9 mouse cellular contexts compared by ENCODE assay signal in genomic region chr3:55151656-55152433, GRCm38 (mm10). TPM values are rescaled to one million over a fixed set of nuclear protein-coding genes. Genes with fewer than 3 reads are reported as not detected.
A peak's percentile ranks its signal among the peaks of the same experiment; 100 is the strongest.
DNase-seq lines count a peak whose midpoint lies in the region; ATAC-seq and TF ChIP-seq lines count a peak whose summit lies in the region.
"Had no signal": no experiment of that assay in that cellular context is flagged by ENCODE, and none has a peak within 500 bp of the region (broad histone marks: within the 10 kb centered on the region; RNA-seq: fewer than 3 reads in every experiment).

No protein-coding gene starts in this region.

- H3K27me3 ChIP-seq in MEL (ENCODE audit: control insufficient read depth in 1 of 2, insufficient read depth in 2 of 2, low read length in 2 of 2) = no peaks in the 10 kb centered on the region
- no peaks in the 10 kb centered on the region for H3K27me3 ChIP-seq in lung, embryonic 14.5 days (ENCODE audit: insufficient read depth, low read length)

- no peak for TF ChIP-seq POLR2A in MEL (IDR thresholded peaks at IDR 0.05; ENCODE audit: control insufficient read depth in 1 of 2, insufficient read depth in 1 of 2, low read depth in 1 of 2, low read length in 2 of 2, poor library complexity in 1 of 2)

- TF ChIP-seq RAD21 in MEL (IDR thresholded peaks at IDR 0.05; ENCODE audit: low read depth, low read length) = peak; percentile 60

- no peak overlapping the region for H3K9ac ChIP-seq in MEL (ENCODE audit: control insufficient read depth, low read depth, low read length, poor library complexity, severe bottlenecking)
- H3K9ac ChIP-seq in lung, embryonic 14.5 days = no peak overlapping the region

- DNase-seq in A20 (ENCODE audit: low read depth, low spot score) (peak; percentile 54), MEL (ENCODE audit: low read depth, low spot score) (peak; percentile 62)
- peak; percentile 81 to 89 for DNase-seq in cerebellum, postnatal 14 days
- peak; percentile 71 for DNase-seq in gastrocnemius, postnatal 10 days
- DNase-seq in large intestine, adult 2 months (ENCODE audit: low read depth, low spot score) = peak; percentile 10
- peak; percentile 79 for DNase-seq in lung, embryonic 14.5 days
- DNase-seq in right cerebral cortex, adult 2 months (ENCODE audit: low spot score in 2 of 2) = peak; percentile 78 to 79

- H3K79me2 ChIP-seq in MEL (ENCODE audit: control insufficient read depth, insufficient read depth, low read length, poor library complexity) = no peaks in the 10 kb centered on the region

- no peaks in the 10 kb centered on the region for H3K9me3 ChIP-seq in MEL (replicated peaks; ENCODE audit: insufficient read depth, low read length)
- H3K9me3 ChIP-seq in lung, embryonic 14.5 days (ENCODE audit: low read depth, low read length) = no peaks in the 10 kb centered on the region

- ATAC-seq in lung, embryonic 14.5 days (ENCODE audit: insufficient read depth) = no peak

- no peak overlapping the region for H3K27ac ChIP-seq in MEL (ENCODE audit: control insufficient read depth, low read depth, low read length)
- H3K27ac ChIP-seq in lung, embryonic 14.5 days (ENCODE audit: low read depth) = no peak overlapping the region

- 38% methylated on average over 7 of the region's 7 CpGs for WGBS in large intestine, adult 2 months
- WGBS in lung, embryonic 14.5 days = 51% methylated on average over 7 of the region's 7 CpGs

- TF ChIP-seq EP300 in MEL (IDR thresholded peaks at IDR 0.05; ENCODE audit: low read depth in 1 of 2, low read length in 2 of 2) = no peak

- H3K4me3 ChIP-seq in MEL (ENCODE audit: control insufficient read depth in 1 of 2, insufficient read depth in 1 of 2, low read depth in 2 of 2, low read length in 2 of 2) = no peak overlapping the region
- no peak overlapping the region for H3K4me3 ChIP-seq in lung, embryonic 14.5 days (ENCODE audit: low read depth, low read length)

- peak; percentile 65 to 77 (median 66) for TF ChIP-seq CTCF in MEL (IDR thresholded peaks at IDR 0.05 in 2 of 3, conservative IDR thresholded peaks at IDR 0.05 in 1 of 3; ENCODE audit: control insufficient read depth in 1 of 3, insufficient read depth in 1 of 3, low read depth in 2 of 3, low read length in 3 of 3, poor library complexity in 1 of 3, severe bottlenecking in 1 of 3)
- TF ChIP-seq CTCF in lung, embryonic 14.5 days (IDR thresholded peaks at IDR 0.05; ENCODE audit: low read depth) = peak; percentile 77

- H3K36me3 ChIP-seq in MEL (ENCODE audit: control insufficient read depth in 1 of 2, insufficient read depth in 2 of 2, low read length in 2 of 2) = no peaks in the 10 kb centered on the region
- no peaks in the 10 kb centered on the region for H3K36me3 ChIP-seq in lung, embryonic 14.5 days (ENCODE audit: insufficient read depth)

- H3K4me1 ChIP-seq in MEL (ENCODE audit: control insufficient read depth in 1 of 2, insufficient read depth in 2 of 2, low read length in 2 of 2) = no peaks in the 10 kb centered on the region
- H3K4me1 ChIP-seq in lung, embryonic 14.5 days (ENCODE audit: insufficient read depth) = no peaks in the 10 kb centered on the region

- no peak overlapping the region for H3K4me2 ChIP-seq in lung, embryonic 14.5 days

TF ChIP-seq in MEL, 35 proteins besides CTCF, POLR2A, EP300 and RAD21:
- TF ChIP-seq TBP (IDR thresholded peaks at IDR 0.05; ENCODE audit: low read depth, low read length) (no peak), SMC3 (IDR thresholded peaks at IDR 0.05; ENCODE audit: low read depth, low read length) (peak; percentile 69), ZC3H11A (IDR thresholded peaks at IDR 0.05; ENCODE audit: low read depth, low read length) (0 out of 2 replicates have a peak, but pooled peaks have one; percentile 19)

RNA-seq across cellular contexts. Expression of gene Ccdc169, which starts 14.7 kb away (rescaled TPM):
- total RNA-seq in MEL (2012; rRNA removed) = 0.19 TPM in 1 of 2 replicates, not detected in the other
- not detected for polyA plus RNA-seq in MEL (2012; ENCODE audit: insufficient read depth in 1 of 2, insufficient read length in 2 of 2, low read depth in 1 of 2, low replicate concordance in 2 of 2, missing spikeins in 1 of 2)
- total RNA-seq in gastrocnemius, postnatal 10 days (2021) = under 1 TPM; 0.14 to 0.16 TPM
- polyA plus RNA-seq in large intestine, adult 2 months (2012; rRNA removed) = not detected in 2 replicates
- polyA plus RNA-seq in lung, embryonic 14.5 days (2014; fragmentation: Nextera tagmentation; extraction: Ambion mirVana) = 0.07 TPM in 1 of 2 replicates, not detected in the other
- total RNA-seq: gastrocnemius, adult 8-10 months had no signal
- polyA plus RNA-seq: small intestine, adult 2 months had no signal

RNA-seq across cellular contexts. Expression of gene Sohlh2, which starts 30.0 kb away (rescaled TPM):
- total RNA-seq in MEL (2012; rRNA removed) = not detected in 2 replicates
- polyA plus RNA-seq in MEL (2012; ENCODE audit: insufficient read depth in 1 of 2, insufficient read length in 2 of 2, low read depth in 1 of 2, low replicate concordance in 2 of 2, missing spikeins in 1 of 2) = not detected
- under 1 TPM in 1 of 2 experiments, not detected in 1; 0.16 TPM for total RNA-seq in gastrocnemius, postnatal 10 days (2021)
- not detected in 2 replicates for polyA plus RNA-seq in large intestine, adult 2 months (2012; rRNA removed)
- not detected in 2 replicates for polyA plus RNA-seq in lung, embryonic 14.5 days (2014; fragmentation: Nextera tagmentation; extraction: Ambion mirVana)
- total RNA-seq: gastrocnemius, adult 8-10 months had no signal
- polyA plus RNA-seq: small intestine, adult 2 months had no signal

RNA-seq across cellular contexts. Expression of gene Spg20, which starts 39.9 kb away (rescaled TPM):
- total RNA-seq in MEL (2012; rRNA removed) = 17.9 and 18.5 TPM in 2 replicates
- polyA plus RNA-seq in MEL (2012; ENCODE audit: insufficient read depth in 1 of 2, insufficient read length in 2 of 2, low read depth in 1 of 2, low replicate concordance in 2 of 2, missing spikeins in 1 of 2) = 10 to 100 TPM in 1 of 2 experiments, not detected in 1; 23.3 TPM
- total RNA-seq in gastrocnemius, postnatal 10 days (2021) = 10 to 100 TPM; 48.4 to 52.6 TPM
- 4.5 and 6.1 TPM in 2 replicates for polyA plus RNA-seq in large intestine, adult 2 months (2012; rRNA removed)
- polyA plus RNA-seq in lung, embryonic 14.5 days (2014; fragmentation: Nextera tagmentation; extraction: Ambion mirVana) = 45.9 and 46.9 TPM in 2 replicates

Comparison
In these comparisons a context has a peak if more than half of its experiments do, and no peak if none do; other contexts are left out.
1. DNase-seq: peak in every context shown above with its lines; median percentile 85 in cerebellum, postnatal 14 days; 79 in lung, embryonic 14.5 days; 78 in right cerebral cortex, adult 2 months; 71 in gastrocnemius, postnatal 10 days; 62 in MEL; 54 in A20; 10 in large intestine, adult 2 months.